Mouse (Mus musculus) T-helper 17 cell (primary cell): ENCODE data around the gene Prkaa1.

Source experiments
- in situ Hi-C, 2 experiments: fragments of 300-600 bp; cut with MboI, MseI; formaldehyde crosslinking; loops; 1 replicate in 1 of 2; 2 replicates in 1 of 2; pipeline ENCODE4 v1.15.1; 2025; ENCODE audit warnings: high pct_unique_total_duplicates in 2 of 2

The Prkaa1 gene

GRCm38 (mm10) chr15:5155093-5155492, 11.4 kb downstream of the Prkaa1 start:
- in situ Hi-C loops, result no loop called here

- in situ Hi-C loops, result no loop called here
Measured at GRCm38 (mm10) chr15:5156355-5156754, 12.7 kb downstream of the Prkaa1 start.

GRCm38 (mm10) chr15:5157386-5157785, 13.7 kb downstream of the Prkaa1 start:
- in situ Hi-C loops, result no loop called here

- in situ Hi-C loops, result no loop called here
Measured at GRCm38 (mm10) chr15:5158827-5159226, 15.2 kb downstream of the Prkaa1 start.

- in situ Hi-C loops, result no loop called here
Measured at GRCm38 (mm10) chr15:5165121-5165773, 21.6 kb downstream of the Prkaa1 start.

- in situ Hi-C loops, result no loop called here
Measured at GRCm38 (mm10) chr15:5173217-5173820, 29.7 kb downstream of the Prkaa1 start.

GRCm38 (mm10) chr15:5184668-5185330, 41.1 kb downstream of the Prkaa1 start:
- in situ Hi-C loops, result loop anchor here in 1 of 2 experiments (5.0 kb wide), 2 partner anchors 37 to 67 kb away; partner anchors contain the start of gene Rpl37

GRCm38 (mm10) chr15:5185366-5186292, 42.0 kb downstream of the Prkaa1 start, which contains the start of gene Ttc33:
TSS of gene Ttc33 (plus strand) at chr15:5185525.
- in situ Hi-C loops, result loop anchor here in 1 of 2 experiments (5.0 kb wide), 1 partner anchor 38 kb away; no protein-coding TSS in a partner anchor

GRCm38 (mm10) chr15:5186293-5186675, 42.6 kb downstream of the Prkaa1 start:
- in situ Hi-C loops, result loop anchor here in 1 of 2 experiments (5.0 kb wide), 1 partner anchor 39 kb away; no protein-coding TSS in a partner anchor

- in situ Hi-C loops, result loop anchor here in 1 of 2 experiments (5.0 kb wide), 1 partner anchor 40 kb away; no protein-coding TSS in a partner anchor
Measured at GRCm38 (mm10) chr15:5187116-5187515, 43.5 kb downstream of the Prkaa1 start.

- in situ Hi-C loops, result loop anchor here in 1 of 2 experiments (5.0 kb wide), 1 partner anchor 41 kb away; no protein-coding TSS in a partner anchor
Measured at GRCm38 (mm10) chr15:5188029-5188428, 44.4 kb downstream of the Prkaa1 start.

GRCm38 (mm10) chr15:5189504-5190093, 45.9 kb downstream of the Prkaa1 start:
- in situ Hi-C loops, result loop anchor here (5.0 to 10.0 kb wide), 4 partner anchors 42 to 1018 kb away; no protein-coding TSS in a partner anchor

- in situ Hi-C loops, result loop anchor here (5.0 to 10.0 kb wide), 3 partner anchors 881 to 1013 kb away; no protein-coding TSS in a partner anchor
Measured at GRCm38 (mm10) chr15:5193833-5194232, 50.2 kb downstream of the Prkaa1 start.

GRCm38 (mm10) chr15:5194446-5194845, 50.8 kb downstream of the Prkaa1 start:
- in situ Hi-C loops, result loop anchor here (5.0 to 10.0 kb wide), 3 partner anchors 880 to 1013 kb away; no protein-coding TSS in a partner anchor

- in situ Hi-C loops, result loop anchor here (5.0 to 10.0 kb wide), 3 partner anchors 880 to 1012 kb away; no protein-coding TSS in a partner anchor
Measured at GRCm38 (mm10) chr15:5194931-5195330, 51.3 kb downstream of the Prkaa1 start.

GRCm38 (mm10) chr15:5195987-5196514, 52.4 kb downstream of the Prkaa1 start:
- in situ Hi-C loops, result loop anchor here (10.0 kb wide), 2 partner anchors 879 to 1009 kb away; no protein-coding TSS in a partner anchor

- in situ Hi-C loops, result loop anchor here (10.0 kb wide), 2 partner anchors 878 to 1008 kb away; no protein-coding TSS in a partner anchor
Measured at GRCm38 (mm10) chr15:5196691-5197090, 53.0 kb downstream of the Prkaa1 start.

- in situ Hi-C loops, result no loop called here
Measured at GRCm38 (mm10) chr15:5205222-5205621, 61.6 kb downstream of the Prkaa1 start.

GRCm38 (mm10) chr15:5209116-5209515, 65.5 kb downstream of the Prkaa1 start:
- in situ Hi-C loops, result no loop called here

- in situ Hi-C loops, result no loop called here
Measured at GRCm38 (mm10) chr15:5220491-5220890, 76.8 kb downstream of the Prkaa1 start.
